Mouse (Mus musculus): ENCODE results near the gene Fthl17a.
A peak's percentile ranks its signal among the peaks of the same experiment; 100 is the strongest.

Fthl17a gene

GRCm38 (mm10) chrX:85249379-85249778 is at the start of gene Fthl17a:
TSS of gene Fthl17a (plus strand) at chrX:85249679.
- DNase-seq (ENCODE audit: low spot score in 2 of 2) = no peak

GRCm38 (mm10) chrX:85207001-85207400 is 42.5 kb upstream of the Fthl17a start:
- no peak for DNase-seq (ENCODE audit: low spot score in 2 of 2)

- DNase-seq (ENCODE audit: low spot score in 2 of 2) = no peak
Measured at GRCm38 (mm10) chrX:85226883-85227282, 22.6 kb upstream of the Fthl17a start.

- DNase-seq (ENCODE audit: low spot score in 2 of 2) = no peak
Measured at GRCm38 (mm10) chrX:85271821-85272220, 22.3 kb downstream of the Fthl17a start.

GRCm38 (mm10) chrX:85272296-85272695 is 22.8 kb downstream of the Fthl17a start:
- DNase-seq (ENCODE audit: low spot score in 2 of 2) = no peak

GRCm38 (mm10) chrX:85289846-85290245 is 40.4 kb downstream of the Fthl17a start:
- DNase-seq (ENCODE audit: low spot score in 2 of 2) = no peak

- no peak for DNase-seq (ENCODE audit: low spot score in 2 of 2)
Measured at GRCm38 (mm10) chrX:85292781-85293180, 43.3 kb downstream of the Fthl17a start.

- no peak for DNase-seq (ENCODE audit: low spot score in 2 of 2)
Measured at GRCm38 (mm10) chrX:85294001-85294400, 44.5 kb downstream of the Fthl17a start.

- DNase-seq (ENCODE audit: low spot score in 2 of 2) = no peak
Measured at GRCm38 (mm10) chrX:85304674-85305073, 55.2 kb downstream of the Fthl17a start.

- DNase-seq (ENCODE audit: low spot score in 2 of 2) = no peak
Measured at GRCm38 (mm10) chrX:85318576-85318975, 69.1 kb downstream of the Fthl17a start.

- peak; percentile 27 to 34 for DNase-seq (ENCODE audit: low spot score in 2 of 2)
Measured at GRCm38 (mm10) chrX:85319193-85319592, 69.7 kb downstream of the Fthl17a start.
